Mouse (Mus musculus) megakaryocyte progenitor cell, adult 5-6 weeks (primary cell): Measurements from ENCODE around the gene Olfr791. TPM values are rescaled to one million over a fixed set of nuclear protein-coding genes. Genes with fewer than 3 reads are reported as not detected.

Experiments used
- ATAC-seq: replicated peaks from 2 replicates; pipeline ENCODE4 v1.8.0; 2016; ENCODE audit warnings: mild to moderate bottlenecking, moderate TSS enrichment, inconsistent platforms; ENCODE audit not compliant: poor library complexity
- total RNA-seq, 2 experiments: library from RNA; stranded (forward) in 1 of 2; stranded (reverse) in 1 of 2; fragments of 157-497, 149-512 nt in 1 of 2; fragments of 200-1000 nt in 1 of 2; gene quantifications; 2 replicates each; pipeline versions ENCODE4 v1.2.3 to v1.2.4; 2015 to 2017

The Olfr791 gene
- total RNA-seq (2015) (not detected in 2 replicates), total RNA-seq (2017) (not detected in 2 replicates)

- no peak for ATAC-seq
Observed at GRCm38 (mm10) chr10:129521492-129521891, at the start of gene Olfr791. TSS of gene Olfr791 (plus strand) at chr10:129521792.

DNA sequence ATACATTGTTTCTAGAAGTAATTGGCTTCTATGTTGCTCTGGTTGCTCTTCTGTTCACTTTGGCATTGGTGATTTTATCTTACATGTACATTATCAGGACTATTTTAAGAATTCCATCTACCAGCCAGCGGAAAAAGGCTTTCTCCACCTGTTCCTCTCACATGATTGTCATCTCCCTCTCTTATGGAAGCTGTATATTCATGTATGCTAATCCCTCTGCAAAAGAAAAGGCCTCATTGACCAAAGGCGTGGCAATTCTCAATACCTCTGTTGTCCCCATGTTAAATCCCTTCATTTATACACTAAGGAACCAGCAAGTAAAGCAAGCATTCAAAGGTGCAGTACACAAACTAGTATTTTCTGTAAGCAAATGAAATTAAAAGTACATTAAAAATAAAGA is 48.3 kb upstream of the Olfr791 start:
- no peak for ATAC-seq

DNA sequence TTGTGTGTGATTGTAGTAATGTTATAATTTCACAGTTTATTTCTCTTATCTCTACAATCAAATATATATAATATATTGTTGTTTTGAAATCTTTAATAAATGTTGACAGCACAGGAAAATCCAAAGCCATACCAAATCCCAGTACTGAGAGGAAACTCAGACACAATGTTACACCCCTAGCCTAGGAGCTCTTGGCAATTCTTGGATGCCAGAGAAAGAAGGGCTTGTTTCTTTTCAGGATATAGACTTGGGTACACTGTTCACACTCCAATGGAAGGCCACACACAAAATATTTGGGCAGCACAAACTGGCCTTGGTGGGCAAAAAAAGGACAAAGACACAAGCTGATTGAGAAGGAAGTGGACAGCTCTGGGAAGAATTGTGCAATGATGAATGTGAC is 47.9 kb upstream of the Olfr791 start:
- ATAC-seq, result no peak

DNA sequence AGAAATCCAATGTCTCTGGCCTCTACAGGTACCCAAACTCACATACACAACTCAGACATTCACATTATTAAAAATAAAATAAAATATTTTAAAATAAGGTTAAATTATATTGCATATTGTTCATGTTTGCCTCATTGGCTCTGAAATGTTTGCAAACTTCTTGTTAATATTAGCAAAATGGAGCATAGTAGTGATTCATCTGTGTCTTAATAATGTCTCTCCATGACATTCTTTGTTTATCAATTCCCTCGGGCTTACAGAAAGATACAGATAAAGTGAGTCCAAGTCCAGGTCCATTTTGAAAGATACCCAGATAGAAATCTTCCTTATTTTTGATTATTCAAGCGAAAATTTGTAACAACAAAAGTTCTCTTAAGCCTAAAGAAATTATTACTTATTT is 37.1 kb upstream of the Olfr791 start, which contains the start of gene Olfr789:
Olfr789 (plus strand) TSS at position 301 of the 400 bp plus-strand sequence.
- ATAC-seq, result no peak

DNA sequence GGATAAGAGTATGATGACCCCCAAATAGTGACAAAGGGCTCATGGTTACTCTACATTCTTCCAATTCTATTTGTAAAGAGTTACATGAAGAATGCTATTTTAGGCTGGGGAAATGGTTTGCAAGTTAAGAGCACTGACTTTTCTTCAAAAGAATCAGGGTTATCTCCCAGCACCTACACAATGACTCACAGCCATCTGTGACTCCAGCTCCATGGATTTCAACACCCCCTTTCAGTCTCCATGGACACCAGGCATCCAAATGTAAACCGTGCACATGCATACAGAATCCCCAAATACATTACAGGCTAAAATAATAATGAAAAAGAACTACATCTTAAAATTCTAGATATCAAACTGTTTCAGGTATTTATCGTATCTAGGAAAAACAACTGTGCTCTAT is 31.5 kb upstream of the Olfr791 start:
- no peak for ATAC-seq

- no peak for ATAC-seq
Observed at GRCm38 (mm10) chr10:129498192-129498591, 23.4 kb upstream of the Olfr791 start, which contains the start of gene Olfr790. TSS of gene Olfr790 (plus strand) at chr10:129498492.

- no peak for ATAC-seq
Observed at GRCm38 (mm10) chr10:129538862-129539261, 17.3 kb downstream of the Olfr791 start, which contains the start of gene Olfr792. TSS of gene Olfr792 (plus strand) at chr10:129539162.

DNA sequence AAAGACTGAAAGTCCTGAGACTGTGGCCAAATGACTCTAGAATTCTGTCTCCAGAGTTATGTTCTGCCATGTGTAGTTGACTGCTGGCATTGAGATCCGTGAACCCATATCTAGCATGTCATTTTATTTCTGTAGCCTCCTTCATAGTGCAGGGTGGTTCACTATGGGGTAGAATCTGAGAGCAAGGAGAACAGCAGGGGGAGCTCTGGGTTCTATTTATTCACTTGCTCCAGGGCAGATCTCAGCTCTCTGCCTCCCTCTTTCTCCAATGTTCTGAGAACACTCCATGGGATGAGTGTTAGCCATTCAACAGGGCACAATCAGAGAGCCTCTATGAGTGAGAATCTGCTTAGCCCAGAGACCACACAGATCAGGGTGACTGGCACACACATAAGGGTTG is 27.8 kb downstream of the Olfr791 start:
- no peak for ATAC-seq

GRCm38 (mm10) chr10:129567355-129567754 is 45.8 kb downstream of the Olfr791 start, which contains the start of gene Olfr794:
TSS of gene Olfr794 (plus strand) at chr10:129567655.
- no peak for ATAC-seq

- ATAC-seq, result no peak
Observed at GRCm38 (mm10) chr10:129577066-129577465, 55.5 kb downstream of the Olfr791 start.

Other genes with a start within 250 kb of the Olfr791 start
- gene Olfr780, start 203.7 kb upstream of the Olfr791 start, total RNA-seq (2015), result not detected in 2 replicates
- not detected in 2 replicates for gene Olfr780, start 203.7 kb upstream of the Olfr791 start, total RNA-seq (2017)
- gene Olfr781, start 192.9 kb upstream of the Olfr791 start, total RNA-seq (2015), result not detected in 2 replicates
- gene Olfr781, start 192.9 kb upstream of the Olfr791 start, total RNA-seq (2017), result not detected in 2 replicates
- gene Olfr782, start 172.9 kb upstream of the Olfr791 start, total RNA-seq (2015), result not detected in 2 replicates
- not detected in 2 replicates for gene Olfr782, start 172.9 kb upstream of the Olfr791 start, total RNA-seq (2017)
- gene Olfr784, start 137.7 kb upstream of the Olfr791 start, total RNA-seq (2015), result 0.29 and 0.35 TPM in 2 replicates
- gene Olfr784, start 137.7 kb upstream of the Olfr791 start, total RNA-seq (2017), result 0.04 TPM in 1 of 2 replicates, not detected in the other
- not detected in 2 replicates for gene Olfr785, start 116.4 kb upstream of the Olfr791 start, total RNA-seq (2015)
- not detected in 2 replicates for gene Olfr785, start 116.4 kb upstream of the Olfr791 start, total RNA-seq (2017)
- gene Olfr786, start 94.5 kb upstream of the Olfr791 start, total RNA-seq (2015), result not detected in 2 replicates
- not detected in 2 replicates for gene Olfr786, start 94.5 kb upstream of the Olfr791 start, total RNA-seq (2017)
- gene Olfr787, start 59.9 kb upstream of the Olfr791 start, total RNA-seq (2015), result not detected in 2 replicates
- gene Olfr787, start 59.9 kb upstream of the Olfr791 start, total RNA-seq (2017), result not detected in 2 replicates
- not detected in 2 replicates for gene Olfr788, start 50.8 kb upstream of the Olfr791 start, total RNA-seq (2015)
- not detected in 2 replicates for gene Olfr788, start 50.8 kb upstream of the Olfr791 start, total RNA-seq (2017)
- gene Olfr789, start 37.0 kb upstream of the Olfr791 start, total RNA-seq (2015), result not detected in 2 replicates
- not detected in 2 replicates for gene Olfr789, start 37.0 kb upstream of the Olfr791 start, total RNA-seq (2017)
- gene Olfr790, start 23.3 kb upstream of the Olfr791 start, total RNA-seq (2015), result not detected in 2 replicates
- gene Olfr790, start 23.3 kb upstream of the Olfr791 start, total RNA-seq (2017), result not detected in 2 replicates
- not detected in 2 replicates for gene Olfr792, start 17.4 kb downstream of the Olfr791 start, total RNA-seq (2015)
- not detected in 2 replicates for gene Olfr792, start 17.4 kb downstream of the Olfr791 start, total RNA-seq (2017)
- not detected in 2 replicates for gene Olfr794, start 45.9 kb downstream of the Olfr791 start, total RNA-seq (2015)
- gene Olfr794, start 45.9 kb downstream of the Olfr791 start, total RNA-seq (2017), result not detected in 2 replicates
- not detected in 2 replicates for gene Olfr796, start 90.8 kb downstream of the Olfr791 start, total RNA-seq (2015)
- not detected in 2 replicates for gene Olfr796, start 90.8 kb downstream of the Olfr791 start, total RNA-seq (2017)
- not detected in 2 replicates for gene Olfr798, start 106.1 kb downstream of the Olfr791 start, total RNA-seq (2015)
- gene Olfr798, start 106.1 kb downstream of the Olfr791 start, total RNA-seq (2017), result not detected in 2 replicates
- not detected in 2 replicates for gene Olfr799, start 115.7 kb downstream of the Olfr791 start, total RNA-seq (2015)
- gene Olfr799, start 115.7 kb downstream of the Olfr791 start, total RNA-seq (2017), result not detected in 2 replicates
- not detected in 2 replicates for gene Olfr800, start 135.9 kb downstream of the Olfr791 start, total RNA-seq (2015)
- not detected in 2 replicates for gene Olfr800, start 135.9 kb downstream of the Olfr791 start, total RNA-seq (2017)
- gene Olfr801, start 152.1 kb downstream of the Olfr791 start, total RNA-seq (2015), result not detected in 2 replicates
- not detected in 2 replicates for gene Olfr801, start 152.1 kb downstream of the Olfr791 start, total RNA-seq (2017)
- not detected in 2 replicates for gene Olfr802, start 166.4 kb downstream of the Olfr791 start, total RNA-seq (2015)
- not detected in 2 replicates for gene Olfr802, start 166.4 kb downstream of the Olfr791 start, total RNA-seq (2017)
- not detected in 2 replicates for gene Olfr803, start 172.5 kb downstream of the Olfr791 start, total RNA-seq (2015)
- gene Olfr803, start 172.5 kb downstream of the Olfr791 start, total RNA-seq (2017), result not detected in 2 replicates
- not detected in 2 replicates for gene Olfr804, start 181.4 kb downstream of the Olfr791 start, total RNA-seq (2015)
- not detected in 2 replicates for gene Olfr804, start 181.4 kb downstream of the Olfr791 start, total RNA-seq (2017)
- not detected in 2 replicates for gene Olfr805, start 207.6 kb downstream of the Olfr791 start, total RNA-seq (2015)
- gene Olfr805, start 207.6 kb downstream of the Olfr791 start, total RNA-seq (2017), result not detected in 2 replicates
- not detected in 2 replicates for gene Olfr806, start 220.1 kb downstream of the Olfr791 start, total RNA-seq (2015)
- gene Olfr806, start 220.1 kb downstream of the Olfr791 start, total RNA-seq (2017), result not detected in 2 replicates
- not detected in 2 replicates for gene Olfr807, start 236.0 kb downstream of the Olfr791 start, total RNA-seq (2015)
- gene Olfr807, start 236.0 kb downstream of the Olfr791 start, total RNA-seq (2017), result not detected in 2 replicates
- not detected in 2 replicates for gene Olfr808, start 243.7 kb downstream of the Olfr791 start, total RNA-seq (2015)
- gene Olfr808, start 243.7 kb downstream of the Olfr791 start, total RNA-seq (2017), result not detected in 2 replicates